Mouse (Mus musculus) bone marrow macrophage, adult 2 months (primary cell): ENCODE data around the gene Gys1. TPM values are rescaled to one million over a fixed set of nuclear protein-coding genes. Genes with fewer than 3 reads are reported as not detected.
"Not testable (repeated sequence)": the region's sequence is repeated elsewhere in the genome, so short reads cannot be mapped to it uniquely, and the experiment has no call there.

ENCODE experiments used
- H3K27ac ChIP-seq: 2 replicates; pipeline ENCODE4 v1.5.1; 2012; ENCODE audit warnings: low read depth, low read length; ENCODE audit not compliant: insufficient read depth
- H3K4me1 ChIP-seq: 2 replicates; pipeline ENCODE4 v1.6.1; 2012; ENCODE audit warnings: low read length; ENCODE audit not compliant: control insufficient read depth, insufficient read depth
- H3K4me3 ChIP-seq: 2 replicates; pipeline ENCODE4 v1.5.1; 2012; ENCODE audit warnings: mild to moderate bottlenecking, low read length, moderate library complexity; ENCODE audit not compliant: insufficient read depth
- CTCF ChIP-seq: IDR thresholded peaks from 2 replicates; pipeline ENCODE4 v1.5.1; 2012; ENCODE audit warnings: low read depth, mild to moderate bottlenecking, low read length, moderate library complexity
- POLR2A ChIP-seq: IDR thresholded peaks from 2 replicates; pipeline ENCODE4 v1.6.1; 2012; ENCODE audit warnings: mild to moderate bottlenecking, low read depth, low read length, borderline replicate concordance
- polyA plus RNA-seq: library from polyadenylated mRNA; stranded (reverse); fragments of >200 nt; gene quantifications from 2 replicates; pipeline ENCODE4 v1.2.4, GENCODE M21; 2012; ENCODE audit not compliant: missing spikeins, insufficient read depth, insufficient read length

The Gys1 gene
- polyA plus RNA-seq, 1 experiment, result 12.8 TPM

DNA sequence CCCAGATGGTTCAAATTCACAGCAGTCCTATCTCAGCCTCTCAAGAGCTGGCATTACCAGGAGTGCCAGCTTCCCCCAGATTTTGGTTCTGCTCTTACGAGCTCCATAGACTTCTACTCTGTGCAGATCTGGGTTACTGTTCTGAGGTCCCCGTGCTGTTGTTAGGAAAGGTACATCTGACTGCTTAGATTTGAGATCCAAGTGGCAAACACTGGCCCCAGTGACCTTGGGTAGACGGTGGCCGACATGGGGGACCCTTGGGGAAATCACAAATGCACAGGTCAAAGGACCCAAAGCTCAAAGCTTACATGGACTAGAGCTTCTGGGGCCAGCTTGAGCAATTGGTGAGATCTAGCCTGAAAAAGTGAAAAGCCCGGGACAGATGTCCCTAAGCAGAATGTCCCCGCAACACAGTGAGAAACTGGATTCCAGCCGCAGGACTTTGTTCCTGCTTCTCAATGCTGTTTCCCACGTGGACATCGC is 22.1 kb downstream of the Gys1 start:
- peak overlapping the region; percentile 94 for H3K4me3 ChIP-seq
- H3K4me1 ChIP-seq, result peaks cover 12% of the 10 kb centered on the region
- peak overlapping the region; percentile 100 for H3K27ac ChIP-seq
- TF ChIP-seq CTCF, result no peak
- no peak; the same call in 1 of the 2 replicates for TF ChIP-seq POLR2A

DNA sequence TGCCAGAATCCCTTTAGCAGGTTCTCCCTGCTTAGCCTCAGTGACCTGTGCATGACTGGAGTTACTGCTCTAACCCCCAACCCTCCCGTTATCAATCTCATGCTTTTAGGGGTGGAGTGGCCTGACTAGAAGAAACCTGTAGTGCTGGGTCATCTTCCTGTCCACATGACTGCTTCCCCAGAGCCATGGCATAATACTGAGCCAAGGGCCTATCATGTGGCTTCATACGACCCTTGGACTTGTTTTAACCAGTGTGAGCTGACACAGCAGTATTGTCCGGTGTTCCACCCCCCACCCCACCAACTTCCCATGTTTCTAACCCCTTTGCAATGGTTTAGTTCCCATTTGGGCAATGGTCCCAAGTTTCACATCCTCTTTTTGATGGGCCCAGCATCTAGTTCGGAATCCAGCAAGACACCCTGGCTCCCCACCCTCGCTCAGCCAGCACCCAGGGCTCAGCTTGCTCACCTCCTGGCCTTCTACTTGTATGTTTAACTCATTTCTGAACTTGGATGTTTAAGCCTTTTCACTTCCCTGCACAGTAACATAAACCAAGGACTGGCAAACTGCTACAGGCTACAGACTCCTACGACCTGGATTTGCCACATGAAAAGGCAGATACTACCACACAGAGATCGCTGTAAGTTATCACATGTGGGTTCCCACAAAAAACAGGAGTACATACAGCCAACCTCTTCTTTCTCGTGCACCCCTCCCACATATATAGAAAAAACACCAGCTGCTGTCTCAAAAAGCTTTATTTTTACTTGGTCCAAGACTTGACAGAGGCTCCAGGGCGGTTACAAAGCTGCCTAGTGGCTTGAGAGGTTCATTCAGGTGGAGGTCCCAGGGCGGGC is 22.8 kb downstream of the Gys1 start:
- Histone ChIP-seq H3K4me3 (peak overlapping the region; percentile 94), H3K4me1 (peaks cover 15% of the 10 kb centered on the region), H3K27ac (peak overlapping the region; percentile 100)
- TF ChIP-seq POLR2A (0 out of 2 replicates have a peak, but pooled peaks have one; percentile 47), CTCF (no peak)

DNA sequence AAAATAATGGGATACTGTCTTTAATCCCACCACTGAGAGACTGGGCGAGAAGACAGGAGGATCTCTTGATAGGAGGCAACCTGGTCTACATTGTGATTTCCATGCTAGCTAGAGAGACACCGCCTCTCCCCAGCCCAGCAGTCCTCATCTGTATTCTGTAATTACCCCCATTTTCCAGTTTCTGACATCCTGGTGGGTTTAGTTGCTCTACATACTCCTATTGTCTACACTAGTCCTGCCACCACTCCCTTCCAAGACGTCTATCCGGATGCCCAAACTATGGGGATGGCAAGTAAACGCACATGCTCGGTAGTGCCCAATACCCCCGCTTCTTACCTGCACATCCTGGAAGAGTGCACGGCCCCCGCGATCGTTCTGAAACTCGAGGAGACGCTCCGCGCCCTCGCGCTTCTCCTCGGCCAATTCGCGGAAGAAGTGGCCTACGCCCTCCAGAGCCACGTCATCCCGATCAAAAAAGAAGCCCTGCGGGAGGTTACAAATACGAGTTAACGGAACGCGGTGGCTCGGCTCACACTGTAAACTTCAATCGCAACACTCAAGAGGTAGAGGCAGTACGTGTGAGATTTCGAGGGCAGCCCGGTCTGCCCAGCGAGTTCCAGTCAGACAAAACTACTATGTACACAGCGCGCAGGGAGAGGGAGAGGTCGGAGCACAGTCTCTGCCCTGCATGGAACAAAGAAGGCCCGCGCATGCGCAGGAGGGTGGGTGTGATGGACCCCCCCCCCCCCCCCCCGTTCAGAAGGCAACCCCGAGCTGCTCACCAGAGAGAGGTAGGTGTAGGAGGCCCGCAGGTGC is 24.3 kb downstream of the Gys1 start:
- Histone ChIP-seq H3K27ac (peak overlapping the region; percentile 100), H3K4me1 (peaks cover 25% of the 10 kb centered on the region), H3K4me3 (peak overlapping the region; percentile 94)
- TF ChIP-seq POLR2A (no peak), CTCF (no peak)

DNA sequence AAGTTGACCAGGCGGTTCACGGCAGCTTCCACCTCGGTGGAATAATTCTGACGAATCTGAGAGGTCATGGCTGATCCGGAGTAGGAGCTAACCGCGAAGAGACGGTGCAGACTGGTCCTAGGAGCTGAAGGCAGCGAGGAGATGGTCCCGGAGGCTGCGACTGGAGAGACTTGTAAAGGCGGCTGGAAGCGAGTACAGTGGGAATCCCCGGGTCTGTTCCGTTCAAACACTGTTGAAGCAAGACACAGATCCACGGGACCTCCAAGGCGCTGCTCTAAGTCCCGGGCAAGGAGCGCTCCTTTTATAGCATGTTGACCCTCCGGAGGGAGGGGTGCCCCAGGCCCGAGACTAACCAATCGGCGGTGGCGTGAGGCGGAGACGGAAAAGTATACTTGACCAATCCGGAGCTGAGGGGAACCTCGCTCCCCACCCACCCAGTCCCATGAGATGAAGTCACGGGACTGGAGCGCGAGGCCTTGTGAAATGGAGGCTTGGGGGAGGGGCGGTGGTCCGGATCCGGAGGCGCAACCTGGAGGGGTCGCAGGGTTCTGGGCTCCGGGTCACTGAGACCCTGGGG is 25.0 kb downstream of the Gys1 start, which contains the start of gene Ftl1:
Gene Ftl1 (minus strand): TSS at position 321 of the 577 bp plus-strand sequence.
- peak within 1 kb of the TSS; percentile 100 for H3K27ac ChIP-seq
- peaks cover 27% of the 10 kb centered on the region for H3K4me1 ChIP-seq
- peak; percentile 97 for TF ChIP-seq POLR2A
- peak within 1 kb of the TSS; percentile 94 for H3K4me3 ChIP-seq

DNA sequence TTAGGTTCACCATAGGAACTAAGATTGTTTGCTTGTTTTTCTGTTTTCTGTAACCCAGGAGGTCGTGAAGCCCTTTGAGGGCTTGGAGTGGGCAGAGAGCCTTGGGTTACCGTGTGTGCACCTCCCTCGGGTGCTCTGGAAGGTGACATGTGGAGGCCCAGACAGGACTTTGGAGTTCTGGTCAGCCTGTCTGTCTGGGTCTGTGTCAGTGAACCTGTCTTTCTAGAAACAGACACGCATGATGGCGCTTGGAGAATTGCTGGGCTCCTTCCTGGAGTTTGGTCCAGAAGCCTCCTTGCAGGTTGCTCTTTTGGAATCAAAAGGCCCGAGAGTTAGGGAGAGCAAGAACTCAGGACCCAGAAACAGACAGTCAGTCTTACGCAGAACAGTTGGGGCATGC is 25.7 kb downstream of the Gys1 start:
- H3K4me3 ChIP-seq, result peak overlapping the region; percentile 55
- no peak for TF ChIP-seq POLR2A
- TF ChIP-seq CTCF, result no peak
- H3K4me1 ChIP-seq, result peaks cover 32% of the 10 kb centered on the region
- peak overlapping the region; percentile 98 for H3K27ac ChIP-seq

DNA sequence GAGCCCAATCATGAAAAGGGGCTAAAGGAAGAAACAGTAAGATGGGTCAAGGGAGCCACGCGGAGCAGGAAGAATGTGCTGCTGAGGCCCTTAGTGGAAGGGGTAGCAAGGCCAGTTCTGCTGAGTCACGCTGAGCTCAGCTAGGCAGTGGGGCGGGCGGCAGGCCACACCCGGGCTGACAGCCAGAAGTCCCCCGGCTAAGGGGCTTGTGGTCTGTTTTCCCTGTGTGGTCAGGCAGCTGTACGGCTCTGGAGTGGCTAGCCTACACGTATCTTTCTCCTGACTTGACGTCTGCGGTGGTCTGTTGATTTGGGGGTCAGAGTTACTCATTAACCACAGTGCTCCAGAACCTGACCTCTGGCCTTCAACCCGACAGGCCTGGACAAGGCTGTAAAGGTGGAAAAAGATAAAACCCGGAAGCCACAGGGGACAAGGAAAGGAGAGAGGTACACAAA is 26.2 kb downstream of the Gys1 start:
- H3K27ac ChIP-seq, result peak overlapping the region; percentile 98
- peaks cover 32% of the 10 kb centered on the region for H3K4me1 ChIP-seq
- no peak for TF ChIP-seq POLR2A
- TF ChIP-seq CTCF, result no peak
- peak overlapping the region; percentile 55 for H3K4me3 ChIP-seq

DNA sequence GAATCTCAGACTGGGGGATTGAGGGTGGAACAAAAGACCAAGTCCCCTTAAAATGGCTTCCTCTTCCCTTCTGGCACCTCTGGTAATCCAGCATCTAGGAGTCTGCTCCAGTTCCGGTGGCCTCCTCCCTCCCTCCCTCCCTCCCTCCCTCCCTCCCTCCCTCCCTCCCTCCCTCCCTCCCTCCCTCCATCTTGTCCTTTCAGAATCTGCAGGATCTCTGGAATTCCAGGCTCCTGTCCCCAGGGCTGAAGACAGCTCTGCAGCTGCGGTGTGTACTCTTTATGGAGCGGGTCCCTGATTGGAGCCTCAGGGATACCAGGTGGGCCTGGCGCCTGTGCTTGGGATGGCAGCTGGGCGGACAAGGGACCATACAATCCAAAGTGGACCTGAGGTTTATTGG is 26.7 kb downstream of the Gys1 start:
- peak overlapping the region; percentile 55; the same call in 1 of the 2 replicates for H3K4me3 ChIP-seq
- H3K4me1 ChIP-seq, result peaks cover 32% of the 10 kb centered on the region
- H3K27ac ChIP-seq, result peak overlapping the region; percentile 98
- no peak for TF ChIP-seq CTCF
- no peak for TF ChIP-seq POLR2A

DNA sequence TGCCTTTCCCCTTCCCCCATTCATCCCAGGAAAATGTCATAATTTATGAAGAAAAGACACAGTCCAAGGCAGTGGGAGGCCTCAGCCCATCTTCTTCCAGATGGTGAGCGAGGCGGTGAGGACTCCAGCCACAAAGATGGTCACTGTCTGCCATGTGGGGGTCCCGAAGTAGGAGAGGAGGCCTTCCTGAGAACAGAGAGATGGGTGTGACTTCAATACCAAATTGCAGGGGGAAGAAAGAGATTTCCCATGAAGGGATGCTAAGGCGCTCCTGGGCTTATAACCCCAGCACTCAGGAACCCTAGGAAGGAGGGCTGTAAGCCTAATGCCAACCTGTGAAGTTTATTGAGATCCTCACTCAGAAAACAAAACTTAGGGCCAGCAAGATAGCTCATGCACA is 27.1 kb downstream of the Gys1 start:
- Histone ChIP-seq H3K4me1 (peaks cover 32% of the 10 kb centered on the region), H3K4me3 (no peak overlapping the region), H3K27ac (peak overlapping the region; percentile 98)
- TF ChIP-seq CTCF (no peak), POLR2A (no peak)

DNA sequence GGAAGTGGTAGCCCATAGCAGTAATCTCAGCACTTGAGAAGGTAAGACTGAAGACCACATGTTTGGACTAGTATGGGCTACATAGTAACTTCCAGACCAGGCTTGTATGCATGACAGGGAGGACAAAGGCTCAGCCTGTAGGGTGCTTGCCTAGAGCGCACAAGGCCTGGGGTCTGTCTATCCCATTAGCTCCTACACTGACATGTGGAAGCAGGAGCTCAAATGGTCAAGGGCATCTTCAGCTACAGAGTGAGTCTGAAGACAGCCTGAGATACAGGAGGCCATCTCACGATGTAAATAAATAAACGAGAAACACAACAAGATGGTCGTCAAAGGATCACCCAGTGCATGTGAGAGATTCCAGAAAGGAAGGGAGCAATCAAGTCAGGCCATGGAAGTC is 27.7 kb downstream of the Gys1 start:
- Histone ChIP-seq H3K4me1 (peaks cover 36% of the 10 kb centered on the region), H3K27ac (peak overlapping the region; percentile 10), H3K4me3 (no peak overlapping the region)
- no peak for TF ChIP-seq CTCF
- TF ChIP-seq POLR2A, result no peak

DNA sequence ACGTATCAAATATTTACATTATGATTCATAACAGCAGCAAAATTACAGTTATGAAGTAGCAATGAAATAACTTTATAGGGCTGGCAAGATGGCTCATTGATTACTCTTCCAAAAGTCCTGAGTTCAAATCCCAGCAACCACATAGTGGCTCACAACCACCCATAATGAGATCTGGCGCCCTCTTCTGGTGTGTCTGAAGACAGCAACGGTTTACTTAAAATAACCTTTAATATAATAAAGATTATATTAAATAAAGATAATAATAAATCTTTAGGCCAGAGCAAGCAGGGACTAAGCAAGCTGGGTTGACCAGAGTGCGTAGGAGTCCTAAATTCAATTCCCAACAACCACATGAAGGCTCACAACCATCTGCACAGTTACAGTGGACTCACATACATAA is 28.2 kb downstream of the Gys1 start:
- H3K4me1 ChIP-seq, result peaks cover 36% of the 10 kb centered on the region
- H3K27ac ChIP-seq, H3K4me3 ChIP-seq: not testable (repeated sequence)
